Mouse (Mus musculus) hindlimb bud, embryonic 11.5 days (tissue): ENCODE measurements at regions not wholly inside any gene's neighbourhood (a gene's known extent, or its start where the extent isn't known, plus 50 kb on each side); places are given as distances from the start of the nearest gene placed in this dataset.

Experiments used
- DNase-seq: peaks from one replicate; pipeline ENCODE4 v3.0.0-alpha.2; 2012; ENCODE audit warnings: low read depth, low spot score; ENCODE audit errors: extremely low spot score

DNA sequence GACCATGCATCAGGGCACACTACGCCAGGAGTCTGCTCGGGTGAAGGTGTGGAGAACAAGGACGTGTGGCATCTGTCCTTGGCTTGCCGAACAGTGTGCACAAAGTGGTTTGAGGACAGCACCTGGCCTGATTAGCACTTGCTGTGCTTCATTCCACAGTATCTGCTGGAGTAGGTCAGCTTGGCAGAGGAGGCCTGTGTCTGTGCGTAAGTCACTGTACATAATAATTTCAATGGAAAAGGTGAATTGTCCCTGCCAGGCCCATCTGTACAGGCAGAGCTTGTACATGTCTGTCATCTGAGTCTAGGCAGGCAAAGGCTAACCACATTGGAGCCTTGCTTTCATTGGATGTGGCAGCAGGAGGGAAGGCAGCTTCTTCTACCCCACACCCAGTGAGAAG is 979.5 kb upstream of the Car8 start:
- no peak for DNase-seq

DNA sequence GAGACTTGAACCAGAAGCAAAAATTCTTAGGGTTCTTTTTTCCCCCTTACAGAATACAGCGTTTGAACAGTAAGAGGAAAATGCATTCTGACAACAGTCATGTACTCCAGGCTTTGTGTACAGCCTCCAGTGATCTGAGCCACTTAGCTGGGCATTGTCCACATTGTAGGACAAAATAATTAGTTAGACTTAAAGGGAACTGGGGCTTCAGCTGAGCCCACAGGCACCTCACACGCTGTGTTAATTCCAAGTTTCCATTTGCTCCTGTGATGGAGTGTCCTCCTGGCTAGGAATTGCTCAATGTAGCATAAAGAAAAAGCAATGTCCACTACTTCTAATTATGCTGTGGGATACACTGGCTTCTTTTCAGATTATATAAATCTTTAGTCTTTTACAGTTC is 969.8 kb upstream of the Car8 start:
- no peak for DNase-seq

DNA sequence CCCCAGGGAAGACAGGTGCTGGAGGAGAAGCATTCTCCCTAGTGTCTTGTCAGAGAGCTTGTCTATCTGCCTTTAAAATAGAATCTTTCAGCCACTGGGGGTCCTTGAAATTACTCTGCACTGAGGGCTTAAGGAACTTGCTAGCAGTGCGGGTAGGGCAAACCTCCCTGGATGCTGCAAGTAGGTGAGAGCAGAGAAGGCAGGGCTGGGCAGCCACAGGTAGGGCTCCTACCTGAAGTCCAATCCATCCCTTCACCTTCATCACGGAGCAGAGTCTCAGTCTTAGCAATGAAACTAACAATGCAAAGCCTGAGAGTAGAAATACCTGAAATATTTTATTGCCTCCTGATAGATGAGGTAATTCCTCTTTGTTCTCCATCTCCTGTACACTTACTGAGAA is 961.2 kb upstream of the Car8 start:
- DNase-seq: no peak

DNA sequence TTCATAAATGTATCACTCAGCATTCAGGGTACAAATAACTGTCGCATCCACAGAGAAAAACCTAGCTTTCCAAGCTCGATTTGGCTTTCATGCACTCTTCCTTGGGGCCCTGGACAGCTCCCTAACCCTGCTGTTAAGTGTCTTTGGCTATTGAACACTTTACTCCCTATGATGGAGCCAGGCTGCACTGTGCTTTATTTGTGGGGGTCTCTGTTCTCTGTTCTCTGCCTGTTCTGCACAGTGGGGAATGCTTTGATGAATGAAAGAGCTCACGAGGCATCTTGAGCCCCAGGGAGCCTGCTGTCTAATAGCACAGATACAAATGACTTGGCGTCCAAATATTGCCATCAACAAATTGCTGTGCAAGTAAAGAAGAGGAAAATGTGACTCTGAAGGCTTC is 957.6 kb upstream of the Car8 start:
- DNase-seq: no peak

DNA sequence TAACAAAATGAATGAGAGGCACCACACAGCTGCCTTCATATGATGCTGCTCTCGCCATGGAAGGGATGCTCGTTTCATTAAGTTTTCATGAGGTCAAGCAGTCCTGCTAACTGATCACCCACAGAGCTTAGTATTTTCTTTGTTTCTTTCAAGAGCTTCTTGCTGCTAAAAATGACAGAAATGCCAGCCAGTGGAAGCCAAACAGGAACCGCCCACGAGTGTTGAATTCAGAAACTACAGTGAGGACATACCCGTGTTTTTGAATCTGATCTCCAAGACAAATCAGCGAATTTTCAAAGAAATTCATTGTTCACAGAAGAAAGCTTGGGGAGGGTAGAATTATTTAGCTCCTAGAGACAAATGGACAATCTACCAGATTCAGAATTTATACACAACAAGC is 954.3 kb upstream of the Car8 start:
- DNase-seq: no peak

- DNase-seq: peak; percentile 18
Measured at GRCm38 (mm10) chr4:9185156-9185875, 946.5 kb upstream of the Car8 start.

GRCm38 (mm10) chr4:9184451-9185121 is 945.7 kb upstream of the Car8 start:
- DNase-seq: peak; percentile 39

GRCm38 (mm10) chr4:9174365-9174764 is 935.5 kb upstream of the Car8 start:
- no peak for DNase-seq

DNA sequence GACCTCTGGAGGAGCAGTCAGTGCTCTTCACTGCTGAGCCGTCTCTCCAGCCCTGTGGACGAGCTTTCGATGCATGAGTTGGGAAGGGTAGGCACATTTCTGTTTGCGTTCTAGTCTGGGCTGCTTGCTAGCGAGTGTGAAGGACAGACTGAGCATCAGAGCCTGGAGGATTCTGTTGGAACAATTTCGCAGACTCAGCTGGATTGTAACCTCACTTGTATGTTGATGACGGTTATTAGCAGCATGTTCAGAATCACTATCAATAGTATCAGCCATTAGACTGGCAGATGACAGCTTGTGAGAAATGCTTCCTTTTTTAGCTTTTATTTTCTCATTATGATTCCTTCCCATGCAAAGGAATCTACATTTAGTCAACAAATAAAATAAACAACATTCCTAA is 923.5 kb upstream of the Car8 start:
- no peak for DNase-seq

GRCm38 (mm10) chr4:9161814-9162133 is 922.9 kb upstream of the Car8 start:
- DNase-seq: no peak

DNA sequence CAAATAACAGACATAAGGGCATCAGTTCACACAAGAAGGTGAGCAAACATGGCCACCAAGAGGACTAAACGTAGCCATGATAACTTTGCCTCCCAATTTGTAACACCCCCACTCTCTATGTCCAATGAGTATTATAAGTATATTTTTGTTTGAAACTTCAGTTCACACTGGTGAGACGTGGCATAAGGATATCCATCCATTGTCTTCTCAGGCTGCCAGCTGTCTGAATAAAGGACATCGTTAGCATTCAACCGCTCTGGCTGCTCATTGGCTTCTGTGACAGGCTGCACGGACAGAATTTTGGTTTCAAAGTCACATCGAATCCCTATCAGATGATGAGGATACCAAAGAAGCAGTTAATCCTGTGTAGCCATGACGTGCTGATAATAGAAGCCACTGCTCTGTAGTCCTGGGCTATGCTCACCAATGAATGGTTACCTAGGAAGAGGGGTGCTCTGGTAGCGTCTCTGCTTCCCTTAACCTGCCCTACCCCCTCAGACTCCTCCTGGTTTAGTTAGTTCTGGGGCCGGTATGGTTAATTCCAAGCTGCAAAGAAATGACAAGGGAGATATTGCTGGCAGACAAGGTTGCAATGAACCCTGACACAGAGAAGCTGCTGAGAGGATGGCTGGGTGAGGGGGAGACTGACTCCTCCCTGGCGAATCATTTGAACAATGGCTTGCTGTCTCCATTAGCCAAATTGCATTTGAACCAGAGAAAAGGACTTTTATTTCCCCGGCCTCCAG is 922.4 kb upstream of the Car8 start:
- DNase-seq: no peak

DNA sequence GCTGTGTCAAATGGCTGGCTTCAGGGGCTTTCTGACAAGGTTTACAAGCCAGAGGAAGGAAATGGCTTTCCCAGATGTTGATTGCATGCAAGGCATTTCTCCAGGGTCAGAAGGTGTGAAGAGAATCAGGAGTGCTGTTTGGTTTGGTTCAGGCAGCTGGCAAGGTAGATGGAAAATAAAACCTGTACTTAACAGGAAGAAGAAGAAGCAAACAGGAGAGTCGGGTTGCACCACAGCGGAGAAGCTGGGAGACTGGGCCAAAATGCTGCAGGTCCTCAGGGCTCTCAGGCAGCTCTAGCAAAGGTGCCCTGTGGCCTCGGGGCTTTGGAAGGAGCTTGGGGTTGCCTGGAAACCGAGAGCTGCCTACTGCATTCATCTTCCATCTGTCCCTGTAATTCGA is 908.9 kb upstream of the Car8 start:
- peak; percentile 28 for DNase-seq

GRCm38 (mm10) chr4:9144226-9145215 is 905.7 kb upstream of the Car8 start:
- no peak for DNase-seq

GRCm38 (mm10) chr4:9143087-9143486 is 904.2 kb upstream of the Car8 start:
- no peak for DNase-seq

- DNase-seq: no peak
Measured at GRCm38 (mm10) chr4:9141946-9142683, 903.3 kb upstream of the Car8 start.

DNA sequence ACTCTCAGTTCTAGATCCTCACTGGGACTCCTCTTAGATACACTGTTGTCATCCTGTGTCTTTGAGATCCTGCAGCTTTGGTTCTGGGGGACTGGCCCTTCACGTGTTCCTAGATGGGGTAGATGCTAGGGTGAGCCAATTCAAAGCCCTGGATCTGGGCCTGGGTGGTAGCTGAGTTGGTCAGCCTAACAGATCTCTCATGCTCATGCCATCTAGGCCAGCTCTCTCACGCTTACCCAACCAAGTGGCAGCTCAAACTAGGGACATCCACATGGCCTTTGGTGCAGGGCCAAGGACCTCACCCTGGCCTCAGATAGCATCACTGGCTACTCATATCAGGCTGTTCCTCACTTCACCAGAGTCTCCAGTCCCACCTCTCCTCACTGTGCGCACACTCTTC is 901.9 kb upstream of the Car8 start:
- no peak for DNase-seq

GRCm38 (mm10) chr4:9136657-9137056 is 897.8 kb upstream of the Car8 start:
- no peak for DNase-seq

DNA sequence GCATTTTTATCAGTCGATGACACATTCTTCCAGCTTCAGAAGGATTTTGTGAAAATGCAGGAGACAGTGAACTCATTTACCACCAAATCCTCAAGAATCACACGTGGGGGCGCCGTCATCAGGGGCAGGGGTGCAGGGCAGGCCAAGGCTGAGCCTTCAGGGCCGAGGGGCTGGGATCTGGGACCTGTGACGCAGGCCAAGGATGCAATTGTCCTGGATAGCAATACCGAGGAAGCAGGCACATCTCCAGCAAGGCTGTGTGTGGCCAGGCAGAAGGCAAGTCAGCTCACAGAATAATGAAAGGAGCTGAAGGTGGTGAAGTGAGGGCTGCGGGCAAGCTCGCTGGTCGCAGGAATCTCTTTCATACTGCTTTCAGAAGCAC is 897.3 kb upstream of the Car8 start:
- no peak for DNase-seq

DNA sequence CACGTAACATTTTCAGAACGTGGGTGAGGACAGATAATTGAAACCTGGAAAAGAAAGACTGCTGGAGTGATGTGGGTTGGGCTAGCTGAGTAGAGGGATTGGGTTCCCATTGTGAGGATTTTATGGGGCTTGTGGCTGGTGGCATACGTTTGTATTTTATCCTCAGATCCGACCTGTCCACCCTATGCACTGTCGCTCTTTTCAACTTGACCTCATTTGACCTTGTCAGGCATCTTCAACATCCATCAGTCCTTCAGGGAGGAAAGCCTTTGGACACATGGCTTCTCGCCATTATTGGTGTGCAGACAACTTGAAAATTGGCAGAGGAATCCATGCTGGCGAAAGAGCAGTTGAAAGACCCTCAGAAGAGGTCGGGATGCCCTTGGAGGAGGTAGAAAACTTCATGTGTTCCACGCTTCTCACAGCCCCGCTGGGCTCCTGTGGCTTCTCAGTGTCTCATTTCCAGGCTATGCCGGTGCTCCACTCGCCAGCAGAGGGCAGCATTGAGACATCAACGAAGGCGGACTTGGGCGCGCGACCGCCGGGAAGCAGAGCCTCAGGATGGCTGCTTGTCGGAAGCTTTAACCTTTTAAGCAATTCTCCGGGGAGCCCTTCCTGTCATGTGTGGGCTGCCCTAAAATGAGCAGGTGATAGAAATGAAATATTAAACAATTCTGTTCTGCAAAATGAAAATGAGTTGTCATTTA is 896.8 kb upstream of the Car8 start:
- peak; percentile 86 for DNase-seq

GRCm38 (mm10) chr4:9133695-9134094 is 894.9 kb upstream of the Car8 start:
- no peak for DNase-seq
